Mouse (Mus musculus) liver, embryonic 15.5 days (tissue): ENCODE data around the gene Ttc28. TPM values are rescaled to one million over a fixed set of nuclear protein-coding genes. Genes with fewer than 3 reads are reported as not detected.

Experiments used
- ATAC-seq: fragments of 200-750 bp; cut with Nextera tagmentation; 2 replicates; pipeline ENCODE4 v1.8.0; 2017; ENCODE audit warnings: moderate number of reproducible peaks, mild to moderate bottlenecking, moderate library complexity; ENCODE audit not compliant: insufficient read depth
- H3K27ac ChIP-seq: fragments of 300-500 bp; sonication (generic); replicated peaks from 2 replicates; pipeline ENCODE4 v1.5.1; 2015; ENCODE audit warnings: mild to moderate bottlenecking, inconsistent platforms
- H3K27me3 ChIP-seq: fragments of 300-500 bp; sonication (generic); 2 replicates; pipeline ENCODE4 v1.6.1; 2015; ENCODE audit warnings: mild to moderate bottlenecking, inconsistent platforms
- H3K36me3 ChIP-seq: fragments of 300-500 bp; sonication (generic); replicated peaks from 2 replicates; pipeline ENCODE4 v1.6.1; 2015; ENCODE audit warnings: moderate library complexity, mild to moderate bottlenecking, inconsistent platforms
- H3K4me1 ChIP-seq: fragments of 300-500 bp; sonication (generic); replicated peaks from 2 replicates; pipeline ENCODE4 v1.6.1; 2015; ENCODE audit warnings: inconsistent platforms
- H3K4me2 ChIP-seq: fragments of 300-500 bp; sonication (generic); 2 replicates; pipeline ENCODE4 v1.6.1; 2015; ENCODE audit warnings: moderate library complexity, mild to moderate bottlenecking, inconsistent platforms
- H3K4me3 ChIP-seq: fragments of 300-500 bp; sonication (generic); replicated peaks from 2 replicates; pipeline ENCODE4 v1.5.1; 2015; ENCODE audit warnings: mild to moderate bottlenecking, inconsistent platforms
- H3K9ac ChIP-seq: fragments of 300-500 bp; sonication (generic); 2 replicates; pipeline ENCODE4 v1.6.1; 2015; ENCODE audit warnings: moderate library complexity, mild to moderate bottlenecking, inconsistent platforms
- H3K9me3 ChIP-seq: fragments of 300-500 bp; sonication (generic); replicated peaks from 2 replicates; pipeline ENCODE4 v1.6.1; 2016; ENCODE audit warnings: inconsistent platforms
- WGBS: fragments of 180-500 bp; shearing (Covaris S2); methylation state at CpG from one replicate; pipeline ENCODE4 v1.1.7; 2015; ENCODE audit warnings: mixed read lengths; ENCODE audit not compliant: insufficient replicate concordance; 5-methylcytosine and 5-hydroxymethylcytosine counted together
- polyA plus RNA-seq: library from polyadenylated mRNA; unstranded; fragments of >200 nt; fragmentation: Nextera tagmentation; extraction: Ambion mirVana; gene quantifications from 2 replicates; pipeline ENCODE4 v1.2.1, GENCODE M21; 2015

The Ttc28 gene
- polyA plus RNA-seq, 1 experiment from 2014 or later = 1.5 TPM

- no peaks in the 10 kb centered on the region; the same call in 1 of the 2 replicates for H3K4me1 ChIP-seq
- no peaks in the 10 kb centered on the region for H3K27me3 ChIP-seq
- 60% methylated on average over 10 of the region's 10 CpGs for WGBS
- no peak overlapping the region for H3K27ac ChIP-seq
- no peaks in the 10 kb centered on the region for H3K36me3 ChIP-seq
- H3K4me2 ChIP-seq = no peak overlapping the region
- H3K4me3 ChIP-seq = no peak overlapping the region
- no peaks in the 10 kb centered on the region for H3K9me3 ChIP-seq
- ATAC-seq = no peak
- no peak overlapping the region for H3K9ac ChIP-seq
Observed at GRCm38 (mm10) chr5:111032687-111033295, 153.2 kb downstream of the Ttc28 start.

GRCm38 (mm10) chr5:111033489-111033888 is 153.9 kb downstream of the Ttc28 start:
- no peaks in the 10 kb centered on the region for H3K36me3 ChIP-seq
- WGBS = 60% methylated on average over 4 of the region's 4 CpGs
- H3K4me1 ChIP-seq = no peaks in the 10 kb centered on the region; the same call in 1 of the 2 replicates
- ATAC-seq = no peak
- no peak overlapping the region for H3K4me3 ChIP-seq
- no peak overlapping the region for H3K27ac ChIP-seq
- H3K27me3 ChIP-seq = no peaks in the 10 kb centered on the region
- no peaks in the 10 kb centered on the region for H3K9me3 ChIP-seq
- H3K9ac ChIP-seq = no peak overlapping the region
- H3K4me2 ChIP-seq = no peak overlapping the region

GRCm38 (mm10) chr5:111037123-111037748 is 157.6 kb downstream of the Ttc28 start:
- H3K27me3 ChIP-seq = no peaks in the 10 kb centered on the region
- ATAC-seq = no peak
- no peak overlapping the region for H3K9ac ChIP-seq
- WGBS = 49% methylated on average over 7 of the region's 7 CpGs
- no peaks in the 10 kb centered on the region for H3K36me3 ChIP-seq
- H3K27ac ChIP-seq = no peak overlapping the region
- H3K4me1 ChIP-seq = no peaks in the 10 kb centered on the region
- H3K4me3 ChIP-seq = no peak overlapping the region
- H3K9me3 ChIP-seq = no peaks in the 10 kb centered on the region
- H3K4me2 ChIP-seq = no peak overlapping the region

- WGBS = 50% methylated on average over 6 of the region's 6 CpGs
- no peak overlapping the region for H3K4me3 ChIP-seq
- no peaks in the 10 kb centered on the region for H3K4me1 ChIP-seq
Observed at GRCm38 (mm10) chr5:111039771-111040170, 160.2 kb downstream of the Ttc28 start.

DNA sequence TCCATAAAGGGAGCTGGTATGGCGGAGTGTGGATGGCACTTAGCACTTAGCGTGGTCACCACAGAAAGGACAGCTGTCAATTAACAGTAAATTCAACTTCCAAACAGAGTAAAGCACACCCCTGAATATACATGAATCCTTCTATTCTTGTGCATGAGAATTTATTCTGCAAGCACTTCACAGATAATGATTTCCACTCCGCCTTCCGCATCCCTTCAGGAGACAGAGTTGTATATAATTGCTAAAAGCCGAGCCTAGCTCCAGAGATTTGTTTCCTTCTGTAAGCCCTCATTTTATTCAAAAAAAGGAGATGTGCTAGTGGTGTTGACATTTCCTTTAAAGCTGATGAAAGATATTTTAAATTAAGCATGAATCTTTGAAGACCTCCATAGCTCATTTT is 162.3 kb downstream of the Ttc28 start:
- no peaks in the 10 kb centered on the region for H3K4me1 ChIP-seq
- no peak overlapping the region for H3K9ac ChIP-seq
- H3K27me3 ChIP-seq = no peaks in the 10 kb centered on the region
- no peaks in the 10 kb centered on the region for H3K36me3 ChIP-seq
- no peak overlapping the region for H3K27ac ChIP-seq
- WGBS = 73% methylated on average over 5 of the region's 5 CpGs
- H3K4me2 ChIP-seq = no peak overlapping the region
- H3K4me3 ChIP-seq = no peak overlapping the region
- H3K9me3 ChIP-seq = no peaks in the 10 kb centered on the region
- no peak for ATAC-seq

More at GRCm38 (mm10) chr5:111039771-111040170, 160.2 kb downstream of the Ttc28 start:
- H3K4me2 ChIP-seq = no peak overlapping the region
- ATAC-seq = no peak
- H3K9me3 ChIP-seq = no peaks in the 10 kb centered on the region
- no peak overlapping the region for H3K27ac ChIP-seq
- H3K36me3 ChIP-seq = no peaks in the 10 kb centered on the region
- H3K9ac ChIP-seq = no peak overlapping the region
- no peaks in the 10 kb centered on the region for H3K27me3 ChIP-seq

DNA sequence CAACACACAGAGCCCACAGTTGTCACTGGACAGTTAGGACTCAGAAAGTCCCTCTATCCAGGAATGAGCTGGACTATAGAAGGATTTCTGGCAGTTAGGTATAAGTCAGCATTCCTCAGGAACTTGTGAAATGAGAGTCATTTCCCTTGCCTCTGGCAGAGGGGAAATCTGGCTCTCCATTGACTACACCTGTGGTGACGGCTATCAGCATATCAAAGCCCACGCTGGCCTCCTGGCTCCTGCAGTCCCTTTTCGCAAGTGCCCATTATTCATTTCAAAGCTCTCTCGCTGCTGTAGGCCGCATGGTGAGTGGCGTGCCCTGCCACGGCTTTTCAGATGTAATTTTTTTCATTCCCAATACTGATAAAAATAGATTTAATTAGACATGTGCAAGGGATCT is 164.6 kb downstream of the Ttc28 start:
- H3K4me1 ChIP-seq = no peaks in the 10 kb centered on the region
- no peaks in the 10 kb centered on the region for H3K36me3 ChIP-seq
- H3K9ac ChIP-seq = no peak overlapping the region
- H3K9me3 ChIP-seq = no peaks in the 10 kb centered on the region
- H3K4me2 ChIP-seq = no peak overlapping the region
- H3K4me3 ChIP-seq = no peak overlapping the region
- H3K27me3 ChIP-seq = no peaks in the 10 kb centered on the region
- WGBS = 50% methylated on average over 7 of the region's 7 CpGs
- no peak for ATAC-seq
- H3K27ac ChIP-seq = no peak overlapping the region

- 74% methylated on average over 6 of the region's 6 CpGs for WGBS
Observed at GRCm38 (mm10) chr5:111046359-111046758, 166.8 kb downstream of the Ttc28 start.

GRCm38 (mm10) chr5:111046841-111047476 is 167.4 kb downstream of the Ttc28 start:
- Histone ChIP-seq H3K9ac (no peak overlapping the region), H3K27me3 (no peaks in the 10 kb centered on the region), H3K9me3 (no peaks in the 10 kb centered on the region), H3K36me3 (no peaks in the 10 kb centered on the region), H3K27ac (no peak overlapping the region), H3K4me3 (no peak overlapping the region), H3K4me2 (no peak overlapping the region), H3K4me1 (no peaks in the 10 kb centered on the region)
- WGBS = 65% methylated on average over 14 of the region's 14 CpGs
- ATAC-seq = no peak

More at GRCm38 (mm10) chr5:111046359-111046758, 166.8 kb downstream of the Ttc28 start:
- Histone ChIP-seq H3K27ac (no peak overlapping the region), H3K9me3 (no peaks in the 10 kb centered on the region), H3K4me1 (no peaks in the 10 kb centered on the region), H3K36me3 (no peaks in the 10 kb centered on the region), H3K9ac (no peak overlapping the region), H3K4me2 (no peak overlapping the region), H3K27me3 (no peaks in the 10 kb centered on the region), H3K4me3 (no peak overlapping the region)
- no peak for ATAC-seq

GRCm38 (mm10) chr5:111048036-111048435 is 168.4 kb downstream of the Ttc28 start:
- Histone ChIP-seq H3K4me2 (no peak overlapping the region), H3K9ac (no peak overlapping the region), H3K4me3 (no peak overlapping the region), H3K27ac (no peak overlapping the region), H3K27me3 (no peaks in the 10 kb centered on the region), H3K36me3 (no peaks in the 10 kb centered on the region), H3K4me1 (no peaks in the 10 kb centered on the region), H3K9me3 (no peaks in the 10 kb centered on the region)
- WGBS = 57% methylated on average over 5 of the region's 5 CpGs
- ATAC-seq = no peak

DNA sequence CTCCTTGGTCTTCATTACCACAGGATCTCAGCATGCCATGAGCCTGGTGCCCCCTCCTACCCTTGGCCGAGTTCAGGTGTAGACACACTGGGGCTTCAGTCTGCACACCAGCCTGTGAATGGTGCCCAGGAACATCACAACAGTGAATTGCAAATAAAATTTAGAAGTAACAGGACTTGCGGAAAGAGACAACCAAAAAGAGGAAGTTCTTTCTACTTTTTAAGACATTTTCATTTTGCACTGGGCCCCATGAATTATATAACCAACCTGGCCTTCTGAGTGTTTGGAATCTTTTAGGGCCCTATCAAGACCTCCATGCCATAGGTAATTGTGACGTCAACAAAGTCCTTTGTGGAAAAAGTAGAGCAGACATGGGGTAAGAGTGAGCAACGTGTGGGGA is 170.0 kb downstream of the Ttc28 start:
- no peaks in the 10 kb centered on the region for H3K27me3 ChIP-seq
- WGBS = 39% methylated on average over 4 of the region's 4 CpGs
- no peaks in the 10 kb centered on the region for H3K9me3 ChIP-seq

GRCm38 (mm10) chr5:111050135-111050534 is 170.5 kb downstream of the Ttc28 start:
- Histone ChIP-seq H3K27ac (no peak overlapping the region), H3K4me1 (no peaks in the 10 kb centered on the region), H3K27me3 (no peaks in the 10 kb centered on the region), H3K9ac (no peak overlapping the region), H3K4me3 (no peak overlapping the region), H3K4me2 (no peak overlapping the region), H3K9me3 (no peaks in the 10 kb centered on the region), H3K36me3 (no peaks in the 10 kb centered on the region)
- no peak for ATAC-seq
- 66% methylated on average over 9 of the region's 9 CpGs for WGBS

More for the DNA sequence above, 170.0 kb downstream of the Ttc28 start:
- Histone ChIP-seq H3K36me3 (no peaks in the 10 kb centered on the region), H3K4me1 (no peaks in the 10 kb centered on the region), H3K4me2 (no peak overlapping the region), H3K4me3 (no peak overlapping the region), H3K27ac (no peak overlapping the region), H3K9ac (no peak overlapping the region)
- ATAC-seq = no peak
